Mouse (Mus musculus) CD8-positive naive resting alpha-beta T cell, adult 57 days (primary cell): ENCODE measurements around the gene Ubap1l. TPM values are rescaled to one million over a fixed set of nuclear protein-coding genes. Genes with fewer than 3 reads are reported as not detected.

ENCODE experiments used
- total RNA-seq: library from RNA; stranded (reverse); gene quantifications from one replicate; pipeline ENCODE4 v1.2.4, GENCODE M21; 2023

Gene Ubap1l
- 1.1 TPM for total RNA-seq

DNA sequence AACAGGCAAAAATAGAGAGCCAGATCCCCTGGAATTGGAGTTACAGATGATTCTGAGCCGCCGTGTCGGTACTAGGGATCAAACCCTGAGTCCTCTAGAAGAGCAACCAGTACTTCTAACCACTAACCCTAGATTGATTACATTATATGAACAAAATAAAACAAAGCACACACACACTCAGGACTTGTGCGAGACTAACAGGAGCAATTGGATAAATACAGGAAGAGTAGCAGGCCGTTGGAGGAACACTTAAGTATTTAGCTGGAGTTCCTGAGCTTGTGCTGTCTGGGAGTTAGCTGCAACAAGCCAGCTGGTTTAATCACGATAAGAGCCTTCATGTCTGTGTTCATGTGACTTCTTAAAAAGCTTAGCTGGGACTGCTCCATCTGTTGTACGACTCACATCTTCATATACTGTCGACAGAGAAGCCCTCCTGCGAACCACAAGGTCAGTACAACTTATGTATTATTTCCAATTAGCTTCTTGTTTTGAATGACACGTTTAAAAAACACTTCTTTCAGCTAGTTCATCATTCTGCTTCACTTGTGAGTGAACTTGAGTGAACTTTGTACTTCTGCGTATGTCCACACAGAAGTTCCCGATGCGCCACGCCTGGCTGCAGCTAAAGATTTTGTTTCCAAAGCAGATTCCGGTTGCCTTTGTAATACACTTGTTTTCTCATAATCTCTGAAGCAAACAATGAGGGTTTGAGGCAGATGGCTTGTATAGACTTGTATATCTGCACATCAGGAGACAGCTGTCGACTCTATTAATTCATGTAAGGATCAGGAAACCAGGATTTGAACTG lies at the start of gene Ubap1l:
Gene Ubap1l (plus strand): TSS at position 401 of the 808 bp plus-strand sequence.

DNA sequence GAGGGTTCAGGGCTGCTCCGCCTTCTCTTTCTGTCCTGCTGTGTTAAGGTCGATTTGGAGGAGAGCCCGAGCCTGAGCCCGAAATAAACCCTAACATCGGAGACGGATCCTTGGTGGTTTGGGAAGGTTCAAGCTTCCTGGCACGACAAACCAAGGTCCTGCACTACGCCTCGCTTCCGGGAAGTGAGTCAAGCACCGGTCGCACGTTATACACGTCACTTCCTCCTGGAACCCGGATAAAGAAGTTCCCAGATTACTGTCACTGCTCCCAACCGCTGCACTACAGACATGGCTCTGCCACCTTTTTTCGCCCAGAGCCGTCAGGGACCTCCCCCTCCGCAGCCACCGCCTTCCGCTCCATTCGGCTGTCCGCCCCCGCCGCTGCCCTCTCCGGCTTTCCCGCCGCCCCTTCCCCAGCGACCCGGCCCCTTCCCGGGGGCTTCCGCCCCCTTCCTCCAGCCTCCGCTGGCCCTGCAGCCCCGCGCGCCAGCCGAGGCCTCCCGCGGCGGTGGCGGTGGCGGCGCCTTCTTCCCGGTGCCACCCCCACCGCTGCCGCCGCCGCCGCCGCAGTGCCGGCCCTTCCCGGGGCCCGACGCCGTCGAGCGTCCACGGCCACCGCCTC lies 14.9 kb upstream of the Ubap1l start, which contains the start of gene Pdcd7:
Gene Pdcd7 (plus strand): TSS at position 251 of the 622 bp plus-strand sequence.

DNA sequence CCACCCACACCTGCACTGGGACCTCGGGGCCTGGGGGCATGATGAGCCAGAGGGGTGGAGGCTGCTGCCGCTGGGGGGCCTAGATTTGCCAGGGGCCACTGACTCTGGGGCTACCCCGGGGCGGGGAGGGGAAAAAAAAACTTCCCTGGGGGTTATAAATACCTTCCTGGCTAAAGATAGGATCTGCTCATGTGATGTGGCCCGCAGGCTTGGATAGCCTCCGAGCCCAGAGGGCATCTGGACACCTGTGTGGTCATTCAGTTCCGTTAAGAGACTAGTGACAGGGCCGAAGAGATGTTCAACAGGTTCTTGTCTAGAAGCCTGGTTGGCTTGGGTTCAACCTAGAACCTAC lies 30.7 kb downstream of the Ubap1l start, which contains the start of gene Kbtbd13:
Gene Kbtbd13 (minus strand): TSS at position 40 of the 352 bp plus-strand sequence.

DNA sequence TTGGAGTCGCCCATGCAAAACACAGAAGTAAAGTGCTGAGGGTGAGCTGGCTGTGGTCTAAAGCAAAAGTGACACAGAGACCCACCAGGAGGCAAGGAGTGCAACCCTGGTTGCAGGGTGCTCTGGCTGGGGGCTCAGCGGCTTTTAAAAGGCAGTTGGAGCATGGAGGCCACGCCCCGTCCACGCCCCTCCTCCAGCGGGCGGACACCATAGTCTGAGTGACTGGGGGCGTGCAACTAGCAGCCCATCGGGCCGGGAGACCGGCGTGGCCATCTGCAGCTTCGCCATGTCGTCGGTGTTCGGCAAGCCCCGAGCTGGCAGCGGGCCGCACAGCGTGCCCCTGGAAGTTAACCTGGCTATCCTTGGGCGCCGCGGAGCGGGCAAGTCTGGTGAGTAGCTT lies 37.4 kb downstream of the Ubap1l start, which contains the start of gene Rasl12:
Gene Rasl12 (plus strand): TSS at position 228 of the 400 bp plus-strand sequence.

DNA sequence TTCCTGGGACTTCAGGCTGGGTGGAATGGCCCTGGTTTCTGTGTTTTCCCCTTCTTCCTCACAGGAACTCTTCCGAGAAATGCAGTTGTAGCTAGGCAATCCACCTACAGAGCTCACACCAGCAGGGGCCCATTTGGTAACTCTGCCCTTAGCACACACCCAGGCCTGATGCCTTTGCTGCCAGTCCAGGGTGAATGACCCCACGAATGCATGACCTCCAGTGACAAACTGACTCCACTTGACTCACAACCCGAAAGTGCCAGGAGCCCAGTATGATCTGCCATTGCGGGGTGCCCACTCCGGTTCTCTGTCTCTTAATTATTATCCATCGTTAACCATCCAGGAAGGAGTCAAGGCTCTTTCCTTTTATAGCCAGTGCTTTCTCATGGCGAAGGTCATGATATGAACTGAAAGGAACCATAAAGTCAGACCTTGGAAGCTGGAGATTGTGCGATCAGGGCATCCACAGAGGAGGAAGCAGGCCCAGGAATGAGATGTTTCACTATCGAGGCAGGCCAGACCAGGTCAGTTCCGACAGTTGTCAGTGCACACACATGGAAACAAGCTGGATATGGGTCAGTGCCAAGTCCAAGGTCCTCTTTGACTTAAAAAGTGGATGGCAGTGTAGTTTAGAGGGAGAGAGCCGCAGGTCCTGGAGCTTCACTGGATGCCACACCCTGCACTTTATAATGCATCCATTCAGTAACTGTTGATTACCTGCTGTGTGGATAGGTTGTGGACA lies 62.1 kb downstream of the Ubap1l start, which contains the start of gene Slc51b:
Gene Slc51b (minus strand): TSS at position 196 of the 742 bp plus-strand sequence.

Other genes starting within 250 kb of the Ubap1l start
- not detected for gene Igdcc3, start 219.9 kb upstream of the Ubap1l start, total RNA-seq
- gene Parp16, start 165.7 kb upstream of the Ubap1l start, total RNA-seq, result 5.7 TPM
- not detected for gene Cilp, start 95.9 kb upstream of the Ubap1l start, total RNA-seq
- gene Clpx, start 66.8 kb upstream of the Ubap1l start, total RNA-seq, result 32.2 TPM
- gene Pdcd7, start 14.9 kb upstream of the Ubap1l start, total RNA-seq, result 15.5 TPM
- not detected for gene Kbtbd13, start 30.6 kb downstream of the Ubap1l start, total RNA-seq
- gene Rasl12, start 37.5 kb downstream of the Ubap1l start, total RNA-seq, result 0.21 TPM
- not detected for gene Slc51b, start 61.9 kb downstream of the Ubap1l start, total RNA-seq
- 26.8 TPM for gene Mtfmt, start 74.7 kb downstream of the Ubap1l start, total RNA-seq
- gene Spg21, start 99.9 kb downstream of the Ubap1l start, total RNA-seq, result 43.0 TPM
- gene Ankdd1a, start 159.2 kb downstream of the Ubap1l start, total RNA-seq, result not detected
- gene Plekho2, start 219.0 kb downstream of the Ubap1l start, total RNA-seq, result 48.3 TPM
- not detected for gene Pif1, start 226.1 kb downstream of the Ubap1l start, total RNA-seq